Mouse (Mus musculus): ENCODE results near the gene Slc2a5.

GRCm38 (mm10) chr4:150155301-150155700 lies 36.2 kb downstream of the Slc2a5 start:
- TF ChIP-seq CTCF (IDR thresholded peaks at IDR 0.05; ENCODE audit: low read depth): no peak
- TF ChIP-seq EP300 (IDR thresholded peaks at IDR 0.05; ENCODE audit: low read depth): no peak

Measured in liver, embryonic 14.5 days (tissue).